25 mouse cellular contexts compared by ENCODE assay signal in the genomic region with DNA sequence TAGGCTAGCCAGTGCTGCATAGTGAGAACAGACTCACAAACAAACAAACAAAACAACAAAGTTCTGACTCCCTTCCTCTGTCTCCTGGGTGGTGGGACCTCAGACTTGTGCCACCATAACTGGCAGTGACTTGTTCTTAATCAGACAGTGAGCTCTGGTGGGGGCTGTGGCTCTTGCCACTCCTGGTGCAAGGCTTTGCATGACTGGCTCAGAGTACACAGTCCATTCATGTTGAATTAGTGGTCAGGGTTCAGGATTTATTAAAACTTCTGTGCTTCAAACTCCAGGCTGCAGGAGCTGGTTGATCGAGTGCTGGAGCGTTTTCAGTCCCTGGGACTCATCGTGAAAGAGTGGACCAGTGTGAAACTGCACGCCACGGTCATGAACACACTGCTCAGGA. TPM values are rescaled to one million over a fixed set of nuclear protein-coding genes. Genes with fewer than 3 reads are reported as not detected.
A peak's percentile ranks its signal among the peaks of the same experiment; 100 is the strongest.
DNase-seq lines count a peak whose midpoint lies in the region; ATAC-seq and TF ChIP-seq lines count a peak whose summit lies in the region.
"Had no signal": no experiment of that assay in that cellular context is flagged by ENCODE, and none has a peak within 500 bp of the region (broad histone marks: within the 10 kb centered on the region; RNA-seq: fewer than 3 reads in every experiment).

No protein-coding gene starts in this region.

- TF ChIP-seq CTCF in kidney, adult 2 months (conservative IDR thresholded peaks at IDR 0.05; ENCODE audit: insufficient read depth, insufficient read length, low read depth, low read length): no peak
- no peak for TF ChIP-seq CTCF in hindbrain, postnatal 0 days (IDR thresholded peaks at IDR 0.05; ENCODE audit: low read depth)

- TF ChIP-seq POLR2A in kidney, adult 2 months (IDR thresholded peaks at IDR 0.05; ENCODE audit: low read depth, low read length): no peak

- peak; percentile 50 for DNase-seq in kidney, adult 11 months
- peak; percentile 83 for DNase-seq in kidney, adult 2 months
- peak; percentile 40 for DNase-seq in kidney, postnatal 14 days
- DNase-seq in heart, adult 9 months (ENCODE audit: low spot score in 2 of 2): no peak
- no peak for DNase-seq in hindbrain, postnatal 0 days (ENCODE audit: low spot score)
- no peak for DNase-seq in right cerebral cortex, adult 2 months (ENCODE audit: low spot score in 2 of 2)
- DNase-seq: adrenal gland, adult 2 months; adrenal gland, postnatal 25 days; cerebellum, adult 18-20 months; cerebellum, adult 9-11 months; cerebellum, postnatal 36 days; gastrocnemius, postnatal 14 days; heart, postnatal 14 days had no signal

- H3K27me3 ChIP-seq in kidney, adult 2 months (replicated peaks; ENCODE audit: control insufficient read depth, insufficient read depth, low read length): no peaks in the 10 kb centered on the region
- no peaks in the 10 kb centered on the region for H3K27me3 ChIP-seq in kidney, embryonic 15.5 days
- H3K27me3 ChIP-seq in hindbrain, postnatal 0 days (ENCODE audit: insufficient read depth, low read length): no peaks in the 10 kb centered on the region
- H3K27me3 ChIP-seq in hindbrain, embryonic 16.5 days (replicated peaks; ENCODE audit: control insufficient read depth, insufficient read depth, low read length): no peaks in the 10 kb centered on the region
- H3K27me3 ChIP-seq: CH12.LX; embryonic facial prominence, embryonic 13.5 days; forebrain, embryonic 12.5 days; heart, embryonic 15.5 days; Patski had no signal

- 47% methylated on average over 5 of the region's 5 CpGs for WGBS in kidney, adult 2 months
- 76% methylated on average over 5 of the region's 5 CpGs for WGBS in kidney, embryonic 15.5 days
- WGBS in hindbrain, postnatal 0 days: 79% methylated on average over 5 of the region's 5 CpGs
- WGBS in hindbrain, embryonic 16.5 days: 82% methylated on average over 5 of the region's 5 CpGs

- H3K36me3 ChIP-seq in kidney, adult 2 months (ENCODE audit: control insufficient read depth, insufficient read depth, low read length): no peaks in the 10 kb centered on the region
- peaks cover 8% of the 10 kb centered on the region for H3K36me3 ChIP-seq in kidney, embryonic 15.5 days
- H3K36me3 ChIP-seq in hindbrain, postnatal 0 days (ENCODE audit: insufficient read depth, low read length): no peaks in the 10 kb centered on the region; the same call in 1 of the 2 replicates
- no peaks in the 10 kb centered on the region; the same call in 1 of the 2 replicates for H3K36me3 ChIP-seq in hindbrain, embryonic 16.5 days (ENCODE audit: control insufficient read depth, insufficient read depth, low read length)

- peaks cover 17% of the 10 kb centered on the region; the same call in 1 of the 2 replicates for H3K4me1 ChIP-seq in kidney, adult 2 months (ENCODE audit: control insufficient read depth, insufficient read depth, low read length)
- peaks cover 30% of the 10 kb centered on the region for H3K4me1 ChIP-seq in kidney, embryonic 15.5 days
- H3K4me1 ChIP-seq in hindbrain, postnatal 0 days (ENCODE audit: insufficient read depth, low read length): no peaks in the 10 kb centered on the region
- H3K4me1 ChIP-seq in hindbrain, embryonic 16.5 days (ENCODE audit: control insufficient read depth, insufficient read depth, low read depth, low read length): no peaks in the 10 kb centered on the region
- H3K4me1 ChIP-seq: embryonic facial prominence, embryonic 13.5 days; forebrain, embryonic 12.5 days had no signal

- peak; percentile 69 for ATAC-seq in kidney, embryonic 15.5 days (replicated peaks; ENCODE audit: low FRiP score)
- no peak for ATAC-seq in hindbrain, postnatal 0 days
- ATAC-seq in hindbrain, embryonic 16.5 days: no peak
- ATAC-seq: activated CD4-positive, CD25-positive, alpha-beta regulatory T cell, adult 4 months; forebrain, embryonic 16.5 days; Patski had no signal

- no peak overlapping the region for H3K9ac ChIP-seq in kidney, embryonic 15.5 days
- no peak overlapping the region for H3K9ac ChIP-seq in hindbrain, postnatal 0 days (replicated peaks; ENCODE audit: low read length)
- no peak overlapping the region for H3K9ac ChIP-seq in hindbrain, embryonic 16.5 days (ENCODE audit: low read depth, low read length)
- H3K9ac ChIP-seq: embryonic facial prominence, embryonic 13.5 days; forebrain, embryonic 12.5 days; heart, embryonic 15.5 days; hindbrain, embryonic 14.5 days had no signal

- H3K4me3 ChIP-seq in kidney, adult 2 months (ENCODE audit: insufficient read depth, low read depth, low read length): peak overlapping the region; percentile 7; the same call in 1 of the 2 replicates
- no peak overlapping the region for H3K4me3 ChIP-seq in kidney, embryonic 15.5 days (replicated peaks)
- H3K4me3 ChIP-seq in hindbrain, postnatal 0 days (ENCODE audit: low read length): no peak overlapping the region
- H3K4me3 ChIP-seq in hindbrain, embryonic 16.5 days (ENCODE audit: low read length): no peak overlapping the region
- H3K4me3 ChIP-seq: embryonic facial prominence, embryonic 13.5 days; forebrain, embryonic 12.5 days; heart, embryonic 15.5 days had no signal

- peaks cover 9% of the 10 kb centered on the region; the same call in 1 of the 2 replicates for H3K9me3 ChIP-seq in kidney, embryonic 15.5 days (replicated peaks)
- H3K9me3 ChIP-seq in hindbrain, postnatal 0 days (ENCODE audit: low read length): peaks cover 4% of the 10 kb centered on the region
- H3K9me3 ChIP-seq in hindbrain, embryonic 16.5 days (ENCODE audit: control insufficient read depth, low read length): peaks cover 5% of the 10 kb centered on the region; the same call in 1 of the 2 replicates

- H3K4me2 ChIP-seq in kidney, embryonic 15.5 days: no peak overlapping the region
- H3K4me2 ChIP-seq in hindbrain, postnatal 0 days (ENCODE audit: low read depth, low read length): no peak overlapping the region
- no peak overlapping the region for H3K4me2 ChIP-seq in hindbrain, embryonic 16.5 days (ENCODE audit: low read length)
- H3K4me2 ChIP-seq: embryonic facial prominence, embryonic 13.5 days; forebrain, embryonic 12.5 days; heart, embryonic 11.5 days; heart, embryonic 15.5 days; hindbrain, embryonic 14.5 days had no signal

- H3K27ac ChIP-seq in kidney, adult 2 months (ENCODE audit: insufficient read depth, low read depth, low read length): peak overlapping the region; percentile 93
- H3K27ac ChIP-seq in kidney, embryonic 15.5 days: peak overlapping the region; percentile 85
- H3K27ac ChIP-seq in hindbrain, postnatal 0 days: no peak overlapping the region
- no peak overlapping the region for H3K27ac ChIP-seq in hindbrain, embryonic 16.5 days (ENCODE audit: low read depth, low read length)
- H3K27ac ChIP-seq: embryonic facial prominence, embryonic 13.5 days; forebrain, embryonic 12.5 days; heart, embryonic 15.5 days; hindbrain, embryonic 14.5 days had no signal

RNA-seq across cellular contexts. Expression of gene Spock2, which starts 43.8 kb away (rescaled TPM):
- polyA plus RNA-seq in kidney, adult 2 months (2012; rRNA removed): 1.7 and 2.3 TPM in 2 replicates
- 49.4 and 52.8 TPM in 2 replicates for polyA plus RNA-seq in kidney, embryonic 15.5 days (2015; fragmentation: Nextera tagmentation; extraction: Ambion mirVana)
- 283 and 297 TPM in 2 replicates for total RNA-seq in hindbrain, postnatal 0 days (2014; rRNA removed)
- polyA plus RNA-seq in hindbrain, postnatal 0 days (2015; fragmentation: Nextera tagmentation; extraction: Ambion mirVana): 98.0 and 106 TPM in 2 replicates
- polyA plus RNA-seq in hindbrain, embryonic 16.5 days (2015; fragmentation: Nextera tagmentation; extraction: Ambion mirVana): 119 and 128 TPM in 2 replicates
- total RNA-seq: granulocyte monocyte progenitor cell, adult 5-6 weeks had no signal

RNA-seq across cellular contexts. Expression of gene Anapc16, which starts 59.2 kb away (rescaled TPM):
- polyA plus RNA-seq in kidney, adult 2 months (2012; rRNA removed): 84.8 and 100 TPM in 2 replicates
- polyA plus RNA-seq in kidney, embryonic 15.5 days (2015; fragmentation: Nextera tagmentation; extraction: Ambion mirVana): 102 and 107 TPM in 2 replicates
- total RNA-seq in hindbrain, postnatal 0 days (2014; rRNA removed): 62.6 and 70.1 TPM in 2 replicates
- 132 and 133 TPM in 2 replicates for polyA plus RNA-seq in hindbrain, postnatal 0 days (2015; fragmentation: Nextera tagmentation; extraction: Ambion mirVana)
- 101 and 116 TPM in 2 replicates for polyA plus RNA-seq in hindbrain, embryonic 16.5 days (2015; fragmentation: Nextera tagmentation; extraction: Ambion mirVana)

RNA-seq across cellular contexts. Expression of gene Ascc1, which starts 59.6 kb away (rescaled TPM):
- polyA plus RNA-seq in kidney, adult 2 months (2012; rRNA removed): 106 and 132 TPM in 2 replicates
- polyA plus RNA-seq in kidney, embryonic 15.5 days (2015; fragmentation: Nextera tagmentation; extraction: Ambion mirVana): 48.7 and 50.6 TPM in 2 replicates
- 10.6 and 11.5 TPM in 2 replicates for total RNA-seq in hindbrain, postnatal 0 days (2014; rRNA removed)
- polyA plus RNA-seq in hindbrain, postnatal 0 days (2015; fragmentation: Nextera tagmentation; extraction: Ambion mirVana): 41.8 and 42.9 TPM in 2 replicates
- polyA plus RNA-seq in hindbrain, embryonic 16.5 days (2015; fragmentation: Nextera tagmentation; extraction: Ambion mirVana): 47.7 and 48.3 TPM in 2 replicates

Comparison
In these comparisons a context has a peak if more than half of its experiments do, and no peak if none do; other contexts are left out.
1. RNA of gene Spock2, which starts 43.8 kb away (polyA plus RNA-seq): 119 to 128 TPM in hindbrain, embryonic 16.5 days, 98.0 to 106 TPM in hindbrain, postnatal 0 days and 49.4 to 52.8 TPM in kidney, embryonic 15.5 days; 1.7 to 2.3 TPM in kidney, adult 2 months; every median in the first group is over 10 times any median in the second.
2. DNase-seq: peak in kidney, adult 11 months (single experiment), kidney, adult 2 months (single experiment) and kidney, postnatal 14 days (single experiment); none in heart, adult 9 months (0 of 2), hindbrain, postnatal 0 days (single experiment) and right cerebral cortex, adult 2 months (0 of 2).
3. H3K27ac ChIP-seq: peak in kidney, adult 2 months (single experiment) and kidney, embryonic 15.5 days (single experiment); none in hindbrain, postnatal 0 days (single experiment) and hindbrain, embryonic 16.5 days (single experiment).